Mouse (Mus musculus): ENCODE data around the gene Gm10073.
"Not testable (repeated sequence)": the region's sequence is repeated elsewhere in the genome, so short reads cannot be mapped to it uniquely, and the experiment has no call there.

DNA sequence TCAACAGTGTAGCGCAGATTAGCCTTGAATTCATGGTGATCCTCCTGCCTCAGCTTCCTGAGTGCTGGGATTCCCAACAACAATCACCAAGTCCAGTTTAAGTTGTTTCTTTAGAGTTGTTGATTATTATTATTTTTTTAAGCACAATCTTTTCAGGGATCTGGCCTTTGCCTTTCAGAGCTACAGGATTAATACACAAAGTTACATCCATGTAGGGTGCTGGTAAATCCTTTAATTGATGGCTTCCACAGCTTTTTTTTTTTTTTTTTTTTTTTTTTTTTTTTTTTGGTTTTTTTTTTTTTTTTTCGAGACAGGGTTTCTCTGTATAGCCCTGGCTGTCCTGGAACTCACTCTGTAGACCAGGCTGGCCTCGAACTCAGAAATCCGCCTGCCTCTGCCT is 34.5 kb upstream of the Gm10073 start:
- TF ChIP-seq MAFK (IDR thresholded peaks at IDR 0.05; ENCODE audit: insufficient read depth, low read depth, low read length); CHD2 (IDR thresholded peaks at IDR 0.05; ENCODE audit: low read depth, low read length): not testable (repeated sequence)

Data from ES-E14 (cell line).